Mouse (Mus musculus) MEL (cell line): ENCODE data around the gene Mcm9. TPM values are rescaled to one million over a fixed set of nuclear protein-coding genes. Genes with fewer than 3 reads are reported as not detected.

Source experiments
- DNase-seq: peaks from one replicate; pipeline ENCODE4 v3.0.0; 2011; ENCODE audit warnings: low read depth, low spot score
- H3K27ac ChIP-seq: 2 replicates; pipeline ENCODE4 v1.5.1; 2012; ENCODE audit warnings: low read depth, mild to moderate bottlenecking, control low read depth, low read length, moderate library complexity; ENCODE audit not compliant: control insufficient read depth
- H3K27me3 ChIP-seq, 2 experiments: fragments of 150-350 bp in 1 of 2; sonication (generic) in 1 of 2; 2 replicates each; pipeline ENCODE4 v1.6.1; 2012; ENCODE audit warnings: low read length in 2 of 2, mild to moderate bottlenecking in 2 of 2, improper control_type of control experiment in 1 of 2, moderate library complexity in 1 of 2; ENCODE audit not compliant: insufficient read depth in 2 of 2, control insufficient read depth in 1 of 2
- H3K36me3 ChIP-seq, 2 experiments: 2 replicates each; pipeline ENCODE4 v1.6.1; 2012 to 2014; ENCODE audit warnings: low read length in 2 of 2, improper control_type of control experiment in 1 of 2, inconsistent platforms in 1 of 2, mild to moderate bottlenecking in 1 of 2; ENCODE audit not compliant: insufficient read depth in 2 of 2, control insufficient read depth in 1 of 2
- H3K4me1 ChIP-seq, 2 experiments: fragments of 150-350 bp in 1 of 2; sonication (generic) in 1 of 2; 2 replicates each; pipeline ENCODE4 v1.6.1; 2012; ENCODE audit warnings: low read length in 2 of 2, improper control_type of control experiment in 1 of 2, mild to moderate bottlenecking in 1 of 2; ENCODE audit not compliant: insufficient read depth in 2 of 2, control insufficient read depth in 1 of 2
- H3K4me3 ChIP-seq, 2 experiments: fragments of 150-350 bp in 1 of 2; sonication (generic) in 1 of 2; 2 replicates each; pipeline ENCODE4 v1.5.1; 2012; ENCODE audit warnings: low read depth in 2 of 2, low read length in 2 of 2, mild to moderate bottlenecking in 2 of 2, moderate library complexity in 2 of 2, control low read depth in 1 of 2, improper control_type of control experiment in 1 of 2; ENCODE audit not compliant: control insufficient read depth in 1 of 2, insufficient read depth in 1 of 2
- H3K79me2 ChIP-seq: 2 replicates; pipeline ENCODE4 v1.6.1; 2012; ENCODE audit warnings: mild to moderate bottlenecking, low read length, moderate library complexity; ENCODE audit not compliant: control insufficient read depth, poor library complexity, insufficient read depth
- H3K9ac ChIP-seq: 2 replicates; pipeline ENCODE4 v1.6.1; 2012; ENCODE audit warnings: low read depth, mild to moderate bottlenecking, control low read depth, low read length, moderate library complexity; ENCODE audit not compliant: control insufficient read depth, poor library complexity, severe bottlenecking
- H3K9me3 ChIP-seq: fragments of 150-350 bp; sonication (generic); replicated peaks from 2 replicates; pipeline ENCODE4 v1.6.1; 2012; ENCODE audit warnings: mild to moderate bottlenecking, low read length, improper control_type of control experiment, moderate library complexity; ENCODE audit not compliant: insufficient read depth
- BHLHE40 ChIP-seq: IDR thresholded peaks from 2 replicates; pipeline ENCODE4 v1.6.1; 2012; ENCODE audit warnings: low read depth, mild to moderate bottlenecking, inconsistent platforms, low read length, improper control_type of control experiment, borderline replicate concordance
- CHD1 ChIP-seq: IDR thresholded peaks from 2 replicates; pipeline ENCODE4 v1.6.1; 2012; ENCODE audit warnings: low read depth, mild to moderate bottlenecking, inconsistent platforms, low read length, improper control_type of control experiment
- CHD2 ChIP-seq: IDR thresholded peaks from 2 replicates; pipeline ENCODE4 v1.6.1; 2011; ENCODE audit warnings: low read length, improper control_type of control experiment
- E2F4 ChIP-seq: IDR thresholded peaks from 2 replicates; pipeline ENCODE4 v1.6.1; 2011; ENCODE audit warnings: low read depth, low read length, improper control_type of control experiment, borderline replicate concordance
- ELF1 ChIP-seq: IDR thresholded peaks from 2 replicates; pipeline ENCODE4 v1.6.1; 2014; ENCODE audit warnings: low read depth, mild to moderate bottlenecking, inconsistent platforms, low read length, improper control_type of control experiment, moderate library complexity
- GATA1 ChIP-seq: IDR thresholded peaks from 2 replicates; pipeline ENCODE4 v1.6.1; 2011; ENCODE audit warnings: low read depth, low read length, improper control_type of control experiment
- HCFC1 ChIP-seq: IDR thresholded peaks from 2 replicates; pipeline ENCODE4 v1.6.1; 2012; ENCODE audit warnings: low read depth, mild to moderate bottlenecking, inconsistent platforms, low read length, improper control_type of control experiment, moderate library complexity
- MAFK ChIP-seq: IDR thresholded peaks from 2 replicates; pipeline ENCODE4 v1.6.1; 2011; ENCODE audit warnings: low read depth, mild to moderate bottlenecking, low read length, improper control_type of control experiment, borderline replicate concordance
- MAX ChIP-seq: IDR thresholded peaks from 2 replicates; pipeline ENCODE4 v1.6.1; 2011; ENCODE audit warnings: low read length, improper control_type of control experiment
- MEF2A ChIP-seq: IDR thresholded peaks from 2 replicates; pipeline ENCODE4 v1.6.1; 2014; ENCODE audit warnings: low read depth, mild to moderate bottlenecking, inconsistent platforms, low read length, improper control_type of control experiment; ENCODE audit not compliant: poor library complexity, insufficient replicate concordance, severe bottlenecking; ENCODE audit errors: extremely low read depth
- MYC ChIP-seq: IDR thresholded peaks from 2 replicates; pipeline ENCODE4 v1.6.1; 2011; ENCODE audit warnings: low read depth, mild to moderate bottlenecking, low read length, improper control_type of control experiment, moderate library complexity
- NELFE ChIP-seq: IDR thresholded peaks from 2 replicates; pipeline ENCODE4 v1.6.1; 2011; ENCODE audit warnings: low read depth, low read length, improper control_type of control experiment
- RAD21 ChIP-seq: IDR thresholded peaks from 2 replicates; pipeline ENCODE4 v1.6.1; 2011; ENCODE audit warnings: mild to moderate bottlenecking, low read depth, low read length, improper control_type of control experiment
- SIN3A ChIP-seq: IDR thresholded peaks from 2 replicates; pipeline ENCODE4 v1.6.1; 2012; ENCODE audit warnings: low read length, improper control_type of control experiment, inconsistent platforms
- TBP ChIP-seq: IDR thresholded peaks from 2 replicates; pipeline ENCODE4 v1.8.0; 2011; ENCODE audit warnings: low read depth, low read length, improper control_type of control experiment
- UBTF ChIP-seq: IDR thresholded peaks from 2 replicates; pipeline ENCODE4 v1.6.1; 2012; ENCODE audit warnings: low read depth, mild to moderate bottlenecking, inconsistent platforms, low read length, improper control_type of control experiment, moderate library complexity, borderline replicate concordance; ENCODE audit not compliant: insufficient read depth
- USF1 ChIP-seq: IDR thresholded peaks from 2 replicates; pipeline ENCODE4 v1.6.1; 2014; ENCODE audit warnings: low read depth, mild to moderate bottlenecking, inconsistent platforms, low read length, improper control_type of control experiment, moderate library complexity
- USF2 ChIP-seq, 2 experiments: IDR thresholded peaks; 2 replicates each; pipeline ENCODE4 v1.6.1; 2011 to 2012; ENCODE audit warnings: improper control_type of control experiment in 2 of 2, low read length in 2 of 2, borderline replicate concordance in 1 of 2, inconsistent platforms in 1 of 2, low read depth in 1 of 2, mild to moderate bottlenecking in 1 of 2; ENCODE audit not compliant: insufficient read depth in 1 of 2
- ZMIZ1 ChIP-seq: IDR thresholded peaks from 2 replicates; pipeline ENCODE4 v1.6.1; 2012; ENCODE audit warnings: low read depth, mild to moderate bottlenecking, inconsistent platforms, low read length, improper control_type of control experiment, moderate library complexity
- polyA plus RNA-seq, 2 experiments: library from polyadenylated mRNA; stranded (reverse) in 1 of 2; unstranded in 1 of 2; fragments of >175 nt in 1 of 2; fragments of >200 nt in 1 of 2; gene quantifications; 2 replicates each; pipeline versions ENCODE4 v1.2.1 to v1.2.4; 2012; ENCODE audit warnings: low replicate concordance in 2 of 2, low read depth in 1 of 2; ENCODE audit not compliant: insufficient read length in 2 of 2, insufficient read depth in 1 of 2, missing spikeins in 1 of 2
- total RNA-seq: library from RNA; depleted of rRNA; stranded (reverse); fragments of 300-350 nt; gene quantifications from 2 replicates; pipeline ENCODE4 v1.2.3, GENCODE M21; 2012

Gene Mcm9
- total and polyA plus RNA-seq, 3 experiments = 5.3 to 12.6 TPM; not detected in 1

- Histone ChIP-seq H3K27me3 (peaks cover 14% of the 10 kb centered on the region in 2 experiments), H3K79me2 (no peaks in the 10 kb centered on the region), H3K4me1 (peaks cover 0 to 6% of the 10 kb centered on the region in 2 experiments; a peak in 2 of 4 replicates), H3K9ac (no peak overlapping the region), H3K27ac (no peak overlapping the region), H3K4me3 (no peak overlapping the region), H3K36me3 (peaks cover 0 to 5% of the 10 kb centered on the region in 2 experiments; a peak in 2 of 4 replicates), H3K9me3 (no peaks in the 10 kb centered on the region)
- TF ChIP-seq MAX (no peak), HCFC1 (no peak), MYC (no peak), MAFK (no peak), SIN3A (no peak), BHLHE40 (no peak), E2F4 (no peak), TBP (no peak), GATA1 (no peak), USF1 (no peak), USF2 (IDR thresholded peaks at IDR 0.05; ENCODE audit: borderline replicate concordance in 1 of 2, insufficient read depth in 1 of 2, low read depth in 1 of 2, low read length in 2 of 2) (no peak), CHD2 (no peak), ELF1 (no peak), UBTF (no peak), NELFE (no peak)
- no peak for DNase-seq
These were observed 5.2 kb upstream of the Mcm9 start for GRCm38 (mm10) chr10:53635246-53635971.

- peaks cover 3% of the 10 kb centered on the region; the same call in 1 of the 2 replicates for H3K79me2 ChIP-seq
- H3K4me3 ChIP-seq = no peak overlapping the region
- no peak for TF ChIP-seq ZMIZ1
- no peak for TF ChIP-seq CHD1
- no peak for TF ChIP-seq MEF2A
- no peak for TF ChIP-seq RAD21
- TF ChIP-seq HCFC1 = no peak
- H3K9me3 ChIP-seq = no peaks in the 10 kb centered on the region
- DNase-seq = no peak
- peaks cover 0 to 7% of the 10 kb centered on the region in 2 experiments; a peak in 2 of 4 replicates for H3K4me1 ChIP-seq
- no peak overlapping the region for H3K27ac ChIP-seq
- H3K9ac ChIP-seq = no peak overlapping the region
- peaks cover 12 to 14% of the 10 kb centered on the region in 2 experiments for H3K27me3 ChIP-seq
- H3K36me3 ChIP-seq = peaks cover 0 to 7% of the 10 kb centered on the region in 2 experiments; a peak in 2 of 4 replicates
These were observed 3.9 kb upstream of the Mcm9 start for GRCm38 (mm10) chr10:53634160-53634559.
